Mouse (Mus musculus) frontal cortex, adult 2 months (tissue): ENCODE results near the gene Dync1li1. TPM values are rescaled to one million over a fixed set of nuclear protein-coding genes. Genes with fewer than 3 reads are reported as not detected.
"Not testable (repeated sequence)": the region's sequence is repeated elsewhere in the genome, so short reads cannot be mapped to it uniquely, and the experiment has no call there.

Source experiments
- DNase-seq, 2 experiments: peaks; one replicate each; pipeline ENCODE4 v3.0.0; 2022; ENCODE audit warnings: low spot score in 1 of 2; ENCODE audit errors: extremely low spot score in 1 of 2
- polyA plus RNA-seq: library from polyadenylated mRNA; depleted of rRNA; stranded (reverse); fragments of >200 nt; gene quantifications from 2 replicates; pipeline ENCODE4 v1.2.3, GENCODE M21; 2012

The Dync1li1 gene
- polyA plus RNA-seq, 1 experiment, result 56.9 TPM

GRCm38 (mm10) chr9:114672703-114673561 is 15.7 kb upstream of the Dync1li1 start:
- DNase-seq, result peak in 1 of 2 experiments; percentile 62

GRCm38 (mm10) chr9:114673626-114674025 is 15.0 kb upstream of the Dync1li1 start:
- DNase-seq, result no peak

- no peak for DNase-seq
These were observed 10.0 kb upstream of the Dync1li1 start for GRCm38 (mm10) chr9:114678576-114678975.

- DNase-seq, result no peak
These were observed 8.6 kb upstream of the Dync1li1 start for GRCm38 (mm10) chr9:114679944-114680343.

GRCm38 (mm10) chr9:114680531-114680930 is 8.1 kb upstream of the Dync1li1 start:
- no peak for DNase-seq

- DNase-seq, result no peak
These were observed 6.4 kb upstream of the Dync1li1 start for GRCm38 (mm10) chr9:114682193-114682592.

- no peak for DNase-seq
These were observed 2.3 kb upstream of the Dync1li1 start for GRCm38 (mm10) chr9:114686245-114686644.

- peak in 1 of 2 experiments; percentile 53 for DNase-seq
These were observed 951 bp upstream of the Dync1li1 start for GRCm38 (mm10) chr9:114687639-114688038.

GRCm38 (mm10) chr9:114688953-114689407 is 390 bp downstream of the Dync1li1 start:
- DNase-seq, result peak in 1 of 2 experiments; percentile 28

GRCm38 (mm10) chr9:114690119-114690601 is 1.6 kb downstream of the Dync1li1 start:
- no peak for DNase-seq

- no peak for DNase-seq
These were observed 2.5 kb downstream of the Dync1li1 start for GRCm38 (mm10) chr9:114691112-114691511.

- DNase-seq, result not testable (repeated sequence)
These were observed 7.1 kb downstream of the Dync1li1 start for GRCm38 (mm10) chr9:114695662-114696061.

GRCm38 (mm10) chr9:114697072-114697471 is 8.5 kb downstream of the Dync1li1 start:
- DNase-seq, result peak in 1 of 2 experiments; percentile 50

GRCm38 (mm10) chr9:114697926-114698325 is 9.3 kb downstream of the Dync1li1 start:
- DNase-seq, result peak; percentile 30 to 45

- no peak for DNase-seq
These were observed 10.7 kb downstream of the Dync1li1 start for GRCm38 (mm10) chr9:114699262-114699661.

- DNase-seq, result no peak
These were observed 11.5 kb downstream of the Dync1li1 start for GRCm38 (mm10) chr9:114699882-114700665.

- no peak for DNase-seq
These were observed 12.4 kb downstream of the Dync1li1 start for GRCm38 (mm10) chr9:114701031-114701430.

GRCm38 (mm10) chr9:114701921-114702320 is 13.3 kb downstream of the Dync1li1 start:
- no peak for DNase-seq

GRCm38 (mm10) chr9:114707805-114708204 is 19.2 kb downstream of the Dync1li1 start:
- no peak for DNase-seq

GRCm38 (mm10) chr9:114710345-114710744 is 21.8 kb downstream of the Dync1li1 start:
- peak in 1 of 2 experiments; percentile 50 for DNase-seq

- no peak for DNase-seq
These were observed 24.9 kb downstream of the Dync1li1 start for GRCm38 (mm10) chr9:114713481-114713880.
